Mouse (Mus musculus) heart, postnatal 4 days (tissue): ENCODE data around the gene Fbln1. TPM values are rescaled to one million over a fixed set of nuclear protein-coding genes. Genes with fewer than 3 reads are reported as not detected.
"Not testable (repeated sequence)": the region's sequence is repeated elsewhere in the genome, so short reads cannot be mapped to it uniquely, and the experiment has no call there.

Source experiments
- DNase-seq: peaks from one replicate; pipeline ENCODE4 v3.0.0; 2021
- total RNA-seq, 2 experiments: library from RNA; stranded (reverse); gene quantifications; 2 replicates each; pipeline ENCODE4 v1.2.3; 2021

The Fbln1 gene
- total RNA-seq, 2 experiments from 2014 or later = 69.2 to 71.4 TPM

GRCm38 (mm10) chr15:85295977-85296376, 90.2 kb downstream of the Fbln1 start:
- DNase-seq = no peak

GRCm38 (mm10) chr15:85296538-85296937, 90.8 kb downstream of the Fbln1 start:
- DNase-seq = no peak

DNA sequence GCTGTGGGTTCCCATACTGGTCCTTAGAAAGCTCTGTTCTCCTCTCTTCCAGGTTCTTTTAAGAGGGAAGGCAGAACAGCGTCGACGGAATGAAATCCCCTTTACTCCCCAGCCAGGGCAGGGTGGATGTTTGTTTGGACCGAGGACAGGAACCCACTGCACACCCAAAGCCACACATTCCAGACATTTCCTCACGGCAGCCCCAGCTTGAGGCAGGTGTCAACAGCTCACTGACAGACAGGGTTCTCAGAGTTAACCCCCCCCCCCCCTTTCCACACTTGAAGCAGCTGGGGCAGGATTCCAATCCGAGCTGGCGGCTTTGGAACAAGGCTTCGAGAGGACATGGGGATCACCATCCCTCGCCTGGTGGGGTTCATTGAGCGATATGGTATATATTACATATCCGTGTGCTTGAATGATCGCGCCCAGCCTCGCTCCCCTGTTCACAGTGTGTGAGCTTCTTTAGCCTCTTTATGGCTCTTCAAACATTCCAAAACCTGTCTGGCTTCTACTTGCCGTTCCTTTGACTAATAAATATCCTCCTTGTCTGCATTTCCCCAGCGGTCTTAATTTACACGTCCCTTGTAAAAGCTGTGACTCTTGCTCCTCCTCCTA, 92.5 kb downstream of the Fbln1 start:
- no peak for DNase-seq

- DNase-seq = no peak
Measured at GRCm38 (mm10) chr15:85298946-85299345, 93.2 kb downstream of the Fbln1 start.

DNA sequence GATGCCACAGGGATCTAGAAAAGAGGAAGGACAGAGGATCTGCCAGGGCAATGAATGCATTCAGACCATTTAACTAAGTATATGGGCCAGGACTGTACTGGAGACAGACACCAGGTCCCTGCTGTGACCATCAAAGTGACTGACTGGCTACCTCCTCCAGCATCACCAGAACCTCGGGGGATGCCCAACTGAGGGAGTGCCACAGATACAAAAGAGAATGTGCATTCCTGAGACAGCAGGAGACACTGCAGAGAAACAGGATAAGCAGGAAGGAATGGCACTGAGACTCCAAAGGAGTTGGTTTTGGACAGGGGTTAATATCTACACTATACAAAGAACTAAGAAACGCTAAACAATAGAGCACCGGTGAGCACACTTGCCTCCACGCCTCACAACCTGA, 97.5 kb downstream of the Fbln1 start:
- no peak for DNase-seq

- DNase-seq = no peak
Measured at GRCm38 (mm10) chr15:85303976-85304375, 98.2 kb downstream of the Fbln1 start.

DNA sequence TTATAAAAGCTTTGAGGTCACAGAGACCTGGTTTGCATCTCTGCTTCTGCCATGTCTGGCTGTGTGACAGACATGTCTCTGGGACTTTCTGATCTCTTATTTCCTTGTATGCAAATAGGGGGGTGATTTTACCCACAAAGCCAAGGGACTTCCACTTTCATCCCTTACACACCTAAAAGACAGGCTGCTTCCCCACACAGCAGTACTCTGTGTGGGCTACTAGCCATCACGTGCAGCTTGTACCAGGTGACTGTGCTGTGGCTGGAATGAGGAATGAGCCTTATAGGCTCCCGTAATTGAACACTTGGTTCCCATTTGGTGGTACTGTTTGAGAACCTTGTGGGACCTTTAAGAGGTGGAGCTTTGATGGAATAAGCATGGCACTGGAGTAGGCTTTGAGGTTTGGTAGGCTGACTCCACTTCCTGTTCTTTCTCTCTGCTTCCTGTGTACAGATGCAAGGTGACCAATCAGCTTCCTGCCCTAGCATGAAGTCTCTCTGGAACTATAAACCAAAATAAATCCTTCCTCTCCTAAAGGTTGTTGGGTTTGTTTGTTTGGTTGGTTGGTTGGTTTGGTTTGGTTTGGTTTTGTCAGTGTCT, 101.4 kb downstream of the Fbln1 start:
- no peak for DNase-seq

GRCm38 (mm10) chr15:85311058-85311657, 105.4 kb downstream of the Fbln1 start:
- DNase-seq = no peak

GRCm38 (mm10) chr15:85315378-85316025, 109.8 kb downstream of the Fbln1 start:
- DNase-seq = peak; percentile 85

- DNase-seq = no peak
Measured at GRCm38 (mm10) chr15:85316342-85317140, 110.8 kb downstream of the Fbln1 start.

- no peak for DNase-seq
Measured at GRCm38 (mm10) chr15:85319924-85320668, 114.3 kb downstream of the Fbln1 start.

DNA sequence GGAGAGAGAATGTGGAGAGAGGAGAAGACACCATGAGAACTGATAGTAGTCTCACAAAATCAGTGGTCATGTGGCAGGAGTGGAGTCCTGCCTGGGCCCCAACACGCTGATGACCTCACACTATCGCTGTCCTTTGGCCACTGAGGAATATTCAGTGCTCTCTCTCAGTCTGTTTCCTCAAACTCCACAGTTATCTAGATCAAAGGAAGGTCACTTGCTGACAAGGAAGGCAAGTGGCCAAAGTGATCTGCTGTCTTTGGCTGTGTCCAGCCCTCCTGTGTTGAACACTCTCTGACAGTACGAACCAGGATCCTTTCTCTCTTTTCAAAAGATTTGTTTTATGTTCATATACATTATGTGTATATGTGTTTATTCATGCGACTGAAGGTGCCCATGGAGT, 117.5 kb downstream of the Fbln1 start:
- no peak for DNase-seq

GRCm38 (mm10) chr15:85324426-85324825, 118.7 kb downstream of the Fbln1 start:
- DNase-seq = no peak

GRCm38 (mm10) chr15:85327808-85328207, 122.1 kb downstream of the Fbln1 start:
- no peak for DNase-seq

DNA sequence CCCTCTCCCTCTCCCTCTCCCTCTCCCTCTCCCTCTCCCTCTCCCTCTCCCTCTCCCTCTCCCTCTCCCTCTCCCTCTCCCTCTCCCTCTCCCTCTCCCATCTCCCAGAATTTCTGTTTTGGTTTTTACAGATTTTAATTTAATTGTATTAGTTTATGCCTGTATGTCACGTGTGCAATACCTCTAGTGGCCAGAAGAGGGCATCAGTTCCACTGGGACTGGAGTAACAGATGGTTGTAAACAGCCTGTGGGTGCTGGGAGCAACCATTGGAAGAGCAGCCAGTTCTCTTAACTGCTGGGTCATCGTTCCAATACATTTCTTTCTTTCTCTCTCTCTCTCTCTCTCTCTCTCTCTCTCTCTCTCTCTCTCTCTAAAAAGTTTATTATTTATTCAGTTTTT, 122.7 kb downstream of the Fbln1 start:
- DNase-seq = peak; percentile 24

DNA sequence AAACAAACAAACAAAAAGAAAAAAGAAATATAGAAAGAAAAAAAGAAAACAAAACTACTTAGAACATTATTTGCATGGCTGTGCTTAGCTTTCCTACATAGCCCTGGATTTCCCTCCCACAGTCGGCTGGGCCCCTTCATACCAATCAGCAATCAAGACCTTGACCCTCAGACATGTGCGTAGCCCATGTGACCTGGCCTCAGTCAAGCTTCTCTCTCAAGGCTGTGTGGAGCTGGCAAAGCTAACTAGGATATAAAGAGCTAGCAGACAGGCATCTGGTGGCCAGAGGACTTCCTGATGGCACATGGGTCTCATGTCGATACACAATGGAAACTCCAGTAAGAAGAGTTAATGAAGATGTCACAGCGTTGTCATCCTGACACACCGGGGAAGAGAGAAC, 123.3 kb downstream of the Fbln1 start:
- DNase-seq = no peak

- DNase-seq = no peak
Measured at GRCm38 (mm10) chr15:85330024-85330423, 124.3 kb downstream of the Fbln1 start.

DNA sequence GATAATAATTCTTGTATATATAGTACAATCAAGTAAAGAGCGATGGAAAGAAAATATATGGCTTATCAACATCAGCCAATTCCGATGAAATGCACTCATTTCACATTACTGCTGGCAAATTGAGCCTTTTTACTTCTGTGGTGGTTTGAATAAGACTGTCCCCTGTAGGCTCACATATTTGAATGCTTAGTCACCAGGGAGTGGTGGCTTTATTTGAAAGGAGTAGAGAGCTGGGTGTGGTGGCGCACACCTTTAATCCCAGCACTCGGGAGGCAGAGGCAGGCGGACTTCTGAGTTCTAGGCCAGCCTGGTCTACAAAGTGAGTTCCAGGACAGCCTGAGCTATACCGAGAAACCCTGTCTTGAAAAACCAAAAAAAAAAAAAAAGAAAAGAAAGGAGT, 127.8 kb downstream of the Fbln1 start:
- DNase-seq = not testable (repeated sequence)

DNA sequence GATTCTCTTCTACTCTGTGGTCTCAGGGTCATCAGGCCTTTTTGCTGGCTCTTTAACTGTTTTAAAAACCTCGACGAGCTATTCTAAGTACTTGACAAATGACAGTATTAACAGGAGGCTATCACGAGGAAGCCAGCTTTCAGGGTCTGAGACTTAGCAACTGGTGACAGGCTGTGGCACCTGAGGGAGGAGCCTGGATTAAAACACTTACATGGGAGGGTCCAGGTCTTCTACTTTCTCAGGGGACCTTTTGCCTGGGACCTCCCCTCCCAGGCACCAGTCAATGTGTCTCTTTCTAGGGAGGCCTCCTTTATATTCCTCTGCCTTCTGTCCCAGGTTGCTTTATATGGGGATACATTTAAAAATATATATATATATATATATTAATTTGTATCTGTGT, 128.5 kb downstream of the Fbln1 start:
- no peak for DNase-seq

- DNase-seq = peak; percentile 21
Measured at GRCm38 (mm10) chr15:85335671-85336300, 130.0 kb downstream of the Fbln1 start, which contains the start of gene Atxn10. Gene Atxn10 (plus strand): TSS chr15:85336245.
